Mouse (Mus musculus) ES-CJ7 (cell line): ENCODE measurements around the gene Fam189a1.

Source experiments
- DNase-seq: peaks from one replicate; pipeline ENCODE4 v3.0.0; 2011; ENCODE audit warnings: low read depth, low spot score

Gene Fam189a1

DNA sequence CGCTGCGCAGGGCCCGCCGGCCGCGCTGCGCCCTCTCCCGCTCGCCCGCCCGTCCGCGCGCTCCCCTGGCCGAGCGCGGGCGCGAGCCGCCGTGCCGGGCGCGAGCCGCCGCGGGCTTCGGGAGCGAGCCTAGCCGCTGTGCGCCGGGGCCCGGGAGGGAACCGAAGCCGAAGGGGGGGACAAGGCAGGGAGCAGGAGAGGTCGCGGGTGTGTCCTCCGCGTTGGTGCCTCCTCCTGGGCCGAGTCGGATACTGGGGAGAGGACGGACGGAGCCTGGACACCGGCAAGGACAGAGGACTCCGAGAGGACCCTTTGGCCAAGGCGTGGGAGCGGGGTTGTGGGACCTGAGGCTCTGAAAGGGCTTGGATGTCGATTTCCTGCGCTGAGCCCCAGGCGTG lies at the start of gene Fam189a1:
Fam189a1 (minus strand) TSS at position 57 of the 398 bp plus-strand sequence.
- DNase-seq: peak; percentile 26

- DNase-seq: no peak
Observed at GRCm38 (mm10) chr7:65206021-65206420, 49.7 kb upstream of the Fam189a1 start.

- peak; percentile 42 for DNase-seq
Observed at GRCm38 (mm10) chr7:65202719-65203118, 46.3 kb upstream of the Fam189a1 start.

DNA sequence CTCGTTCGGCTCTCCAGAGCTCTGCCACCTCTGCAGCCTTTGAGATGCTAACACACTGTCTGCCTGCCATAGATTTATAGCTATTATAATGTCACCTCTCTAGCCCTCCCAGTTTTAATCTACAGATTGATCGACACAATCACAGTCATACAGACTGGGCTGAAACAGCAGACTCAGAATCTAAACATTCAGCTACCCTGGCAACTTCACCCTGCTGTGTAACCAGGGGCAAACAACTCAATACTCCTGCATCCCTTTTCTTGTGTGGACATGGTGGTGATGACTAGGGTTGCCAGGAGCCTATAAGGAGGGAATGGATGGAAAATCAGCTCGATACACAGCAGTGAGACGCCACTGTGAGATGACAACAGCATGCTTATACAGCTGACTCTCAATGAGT lies 24.3 kb upstream of the Fam189a1 start:
- DNase-seq: no peak

DNA sequence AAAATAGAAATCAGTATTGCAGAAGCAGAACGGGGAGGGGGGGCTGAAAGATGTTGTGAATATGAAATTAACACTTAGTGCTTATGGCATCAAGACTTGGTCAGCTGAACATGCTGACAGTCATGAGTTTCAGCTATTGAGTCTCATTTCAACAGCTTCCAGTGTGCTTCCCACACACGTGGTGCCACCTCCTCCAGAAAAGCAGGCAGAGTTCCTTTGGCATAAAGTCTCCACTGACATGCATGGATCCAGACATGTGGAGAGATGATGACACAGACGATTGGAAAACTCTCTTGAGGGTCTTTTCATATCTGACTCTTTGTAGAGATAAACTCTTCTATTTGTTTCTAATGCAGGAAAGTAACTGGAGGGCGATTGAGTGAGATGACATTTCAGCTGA lies 14.4 kb upstream of the Fam189a1 start:
- no peak for DNase-seq

DNA sequence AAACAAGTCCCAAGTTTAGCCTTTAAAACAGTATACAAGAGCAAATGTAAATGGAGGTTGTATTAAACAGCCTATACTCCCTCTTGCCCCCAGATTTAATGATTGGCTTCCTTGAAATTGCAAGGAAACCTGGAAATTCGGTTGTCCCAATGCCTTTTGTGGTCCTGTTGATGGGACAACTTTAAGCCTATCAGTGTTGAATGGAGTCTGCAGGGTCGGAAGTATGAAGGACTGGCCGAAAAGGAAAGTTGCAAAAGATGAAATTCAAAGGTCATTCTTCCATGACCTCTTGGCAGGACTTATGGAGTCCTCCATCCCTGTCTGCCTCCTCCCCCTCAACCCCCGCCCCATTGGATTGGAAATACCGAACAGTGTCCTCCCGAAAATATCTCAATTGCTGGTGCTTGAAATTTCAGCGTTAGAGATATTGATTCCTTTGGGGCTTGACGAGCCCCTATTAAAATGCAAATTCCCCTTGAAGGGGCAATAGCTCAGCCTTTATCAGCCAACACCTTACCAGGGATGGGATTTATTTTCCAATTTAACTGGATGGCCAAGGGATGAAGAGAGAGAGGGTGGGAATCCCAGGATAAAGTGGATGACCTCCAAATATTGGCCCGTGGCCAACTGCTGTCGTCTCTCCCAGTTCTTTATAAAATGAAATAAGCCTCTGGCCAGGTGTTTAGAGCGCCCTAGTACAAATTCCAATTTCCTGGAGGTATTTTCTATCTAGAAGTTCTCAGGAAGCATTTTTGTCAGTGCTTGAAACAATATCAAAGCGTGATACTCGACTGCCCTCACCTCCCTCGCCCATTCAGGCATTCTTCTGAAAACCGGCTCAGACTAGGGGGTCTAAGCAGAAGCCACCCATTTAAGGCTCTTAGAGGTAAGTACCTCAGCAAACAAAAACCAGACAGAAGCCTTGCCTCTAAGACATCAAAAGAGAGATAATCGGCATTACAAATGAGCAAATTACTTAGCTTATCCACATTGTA lies 958 bp upstream of the Fam189a1 start:
- peak; percentile 64 for DNase-seq

DNA sequence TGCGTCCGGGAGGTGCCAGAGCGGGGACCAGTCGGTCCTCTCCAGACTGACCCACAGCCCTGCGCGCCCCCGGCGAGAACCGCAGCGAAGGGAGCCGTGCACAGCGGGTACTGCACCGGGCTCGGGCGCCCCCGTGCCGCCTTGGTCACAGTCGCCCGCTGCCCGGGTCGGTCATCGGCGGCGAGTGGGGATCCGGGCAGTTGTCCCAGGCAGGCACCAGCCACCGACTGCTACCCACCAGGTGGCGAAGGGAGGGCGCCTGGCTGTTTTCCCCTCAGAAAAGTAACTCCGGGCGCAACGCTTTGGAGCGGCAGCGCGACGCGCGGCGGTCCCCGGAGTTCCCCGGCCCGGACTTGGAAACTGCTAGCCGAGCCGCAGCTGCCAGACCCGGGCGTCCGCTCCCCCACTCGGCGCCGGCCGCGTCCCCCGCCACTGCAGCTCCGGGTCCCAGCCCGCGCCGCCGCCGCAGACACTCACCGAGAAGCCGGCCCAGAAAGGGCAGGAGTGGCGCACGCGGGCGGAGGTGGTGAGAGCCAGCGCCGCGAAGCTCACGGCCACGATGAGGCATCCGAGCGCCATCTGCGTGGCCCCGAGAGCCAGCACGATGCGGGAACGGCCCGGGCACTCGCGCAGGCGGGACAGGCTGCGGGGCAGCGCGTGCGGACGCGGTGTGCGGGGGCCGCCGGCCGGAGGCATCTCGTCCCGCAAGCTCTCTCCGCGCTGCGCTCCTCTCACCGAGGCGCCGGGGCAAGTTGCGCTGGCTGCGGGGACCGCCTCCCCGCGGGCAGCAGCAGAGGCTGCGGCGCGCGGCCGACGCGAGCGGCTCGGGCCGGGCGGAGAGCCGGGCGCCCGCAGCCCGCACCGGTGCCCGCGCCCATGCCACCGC lies 499 bp downstream of the Fam189a1 start:
- DNase-seq: peak; percentile 21

GRCm38 (mm10) chr7:65154576-65154975 lies 1.8 kb downstream of the Fam189a1 start:
- DNase-seq: peak; percentile 14

DNA sequence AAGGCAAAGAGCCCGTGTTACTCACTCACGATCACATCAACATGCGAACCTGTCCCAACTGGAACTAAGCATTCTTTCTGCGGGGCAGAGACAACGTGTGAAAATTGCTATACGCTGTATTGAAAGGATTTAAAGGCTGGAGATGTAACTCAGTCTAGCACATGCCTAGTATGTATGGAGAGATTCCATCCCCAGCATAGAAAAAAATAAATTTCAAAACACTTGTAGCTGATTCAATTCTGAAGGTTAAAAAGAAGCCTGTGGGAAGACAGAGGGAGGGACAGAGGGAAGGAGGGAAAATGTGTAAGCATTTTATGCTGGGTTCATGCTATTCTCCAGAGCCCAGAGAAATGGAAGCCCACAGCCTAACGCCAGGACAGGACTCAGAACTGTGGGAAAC lies 2.5 kb downstream of the Fam189a1 start:
- DNase-seq: no peak

DNA sequence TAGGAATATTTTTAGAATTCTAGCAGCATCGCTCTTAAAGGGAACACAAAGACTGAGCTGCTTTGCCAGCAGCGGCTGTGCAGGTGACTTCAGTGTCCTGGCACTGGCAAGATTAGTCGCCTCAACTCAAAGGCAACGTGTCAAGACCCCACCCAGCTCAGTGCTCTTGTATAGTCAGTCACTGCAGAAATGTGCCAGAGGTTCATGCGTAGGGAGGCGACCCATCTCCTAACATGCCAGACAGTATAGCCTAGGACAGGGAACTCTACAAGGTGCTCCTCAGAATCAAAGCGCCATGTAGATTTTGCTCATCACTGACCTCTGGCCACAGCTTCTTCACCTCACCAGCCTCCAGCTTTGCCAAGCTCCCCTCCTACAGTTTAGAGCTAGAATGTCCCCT lies 4.8 kb downstream of the Fam189a1 start:
- no peak for DNase-seq

- DNase-seq: no peak
Observed at GRCm38 (mm10) chr7:65149040-65149439, 7.3 kb downstream of the Fam189a1 start.

GRCm38 (mm10) chr7:65144881-65145280 lies 11.5 kb downstream of the Fam189a1 start:
- DNase-seq: no peak

- no peak for DNase-seq
Observed at GRCm38 (mm10) chr7:65141907-65142698, 14.3 kb downstream of the Fam189a1 start.

- DNase-seq: no peak
Observed at GRCm38 (mm10) chr7:65140832-65141231, 15.5 kb downstream of the Fam189a1 start.

DNA sequence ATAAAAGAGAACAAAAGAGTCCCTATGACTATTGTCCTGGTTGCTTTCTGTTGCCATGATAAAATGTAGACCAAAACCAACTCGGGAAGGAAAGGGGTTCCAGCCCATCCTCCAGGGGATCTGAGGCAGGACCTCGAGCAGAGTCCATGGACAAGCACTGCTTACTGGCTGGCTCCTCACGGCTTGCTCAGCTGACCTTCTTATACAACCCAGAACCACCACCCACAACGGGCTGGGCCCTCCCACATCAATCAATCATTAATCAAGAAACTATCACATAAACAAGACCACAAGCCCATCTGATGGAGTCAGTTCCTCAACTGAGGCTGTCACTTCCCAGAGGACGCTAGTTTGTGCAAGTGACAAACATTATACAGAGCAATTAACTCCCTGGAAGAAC lies 16.3 kb downstream of the Fam189a1 start:
- DNase-seq: no peak

- DNase-seq: no peak
Observed at GRCm38 (mm10) chr7:65123766-65124165, 32.6 kb downstream of the Fam189a1 start.

GRCm38 (mm10) chr7:65116903-65117302 lies 39.5 kb downstream of the Fam189a1 start:
- no peak for DNase-seq

DNA sequence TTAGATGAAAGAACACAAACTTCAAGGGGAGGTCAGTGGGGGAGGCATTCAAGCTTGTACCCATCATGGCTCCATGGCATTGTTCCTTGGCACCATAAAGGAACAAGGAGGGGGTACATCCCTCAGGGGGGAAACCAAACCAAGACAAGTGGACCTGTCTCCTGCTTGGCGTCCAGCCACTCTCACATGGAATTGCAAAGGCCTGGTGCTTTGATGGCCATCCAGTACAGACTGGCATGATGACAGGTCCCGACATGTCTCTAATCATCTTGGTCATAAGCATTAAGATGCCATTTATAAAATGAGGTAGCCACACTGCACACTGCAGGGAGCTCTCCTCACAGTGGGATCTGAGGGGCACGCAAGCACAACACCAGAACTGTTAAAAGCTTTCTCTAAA lies 41.0 kb downstream of the Fam189a1 start:
- no peak for DNase-seq

DNA sequence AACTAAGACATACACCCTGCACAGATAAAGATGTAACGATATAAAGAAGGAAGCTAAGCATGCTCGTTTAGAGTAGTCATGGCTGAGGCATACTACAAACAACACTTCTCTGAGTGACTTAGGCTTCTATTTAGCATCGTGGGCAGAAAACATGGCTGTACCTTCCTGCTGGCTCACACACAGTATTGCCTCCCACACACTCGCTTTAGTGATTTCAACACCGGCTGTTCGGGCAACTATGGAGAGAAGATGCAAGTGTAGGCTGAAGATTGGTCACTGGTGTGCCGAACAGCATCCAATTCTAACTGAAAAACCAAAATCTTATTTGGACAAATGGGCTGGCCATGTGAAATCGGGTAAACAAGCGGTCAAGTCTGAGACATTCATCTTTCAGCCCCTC lies 44.7 kb downstream of the Fam189a1 start:
- DNase-seq: no peak

DNA sequence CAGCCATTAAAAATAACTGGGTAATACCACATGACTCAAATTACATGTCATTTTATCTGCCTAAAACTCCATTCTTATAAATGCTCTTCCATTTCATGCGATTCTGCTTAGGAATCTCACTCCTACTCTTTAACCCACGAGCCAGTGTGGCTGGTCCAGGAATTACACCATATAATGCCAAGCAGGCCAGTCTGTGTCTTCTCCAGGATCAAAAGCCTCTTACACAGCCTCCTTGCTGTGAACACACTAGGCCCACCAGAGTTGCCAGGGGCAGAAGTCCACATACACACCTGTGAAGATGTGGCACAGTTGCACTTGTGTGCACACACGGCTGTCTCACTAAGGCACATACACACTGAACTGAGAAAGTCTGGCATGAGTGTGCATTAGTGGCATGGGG lies 50.8 kb downstream of the Fam189a1 start:
- DNase-seq: no peak

- DNase-seq: no peak
Observed at GRCm38 (mm10) chr7:65105097-65105467, 51.3 kb downstream of the Fam189a1 start.
